Mouse (Mus musculus): ENCODE results near the gene Phactr2. TPM values are rescaled to one million over a fixed set of nuclear protein-coding genes. Genes with fewer than 3 reads are reported as not detected.

The Phactr2 gene
- polyA plus RNA-seq, 1 experiment from 2014 or later, result 10.8 TPM

DNA sequence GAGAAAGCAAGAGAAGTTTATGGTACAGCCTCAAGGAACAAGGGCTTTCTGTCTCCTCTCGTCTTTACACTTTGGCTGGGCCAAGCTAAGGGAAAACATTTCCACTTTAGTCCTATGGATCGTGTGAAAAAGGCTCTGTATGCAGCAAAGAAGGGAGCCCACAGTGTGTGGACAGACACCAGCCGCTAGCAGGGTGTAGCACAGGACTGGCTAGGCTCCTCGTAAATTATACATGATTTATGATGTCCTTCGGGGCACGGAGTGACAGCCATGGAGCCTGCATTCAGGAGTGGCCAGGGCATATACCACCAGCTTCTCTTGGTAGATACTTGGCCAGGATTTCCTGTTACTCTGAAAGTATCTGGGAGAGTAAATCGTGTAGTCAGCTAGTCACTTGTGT, 203.1 kb downstream of the Phactr2 start:
- no peak overlapping the region for H3K27ac ChIP-seq (replicated peaks)
- WGBS, result 90% methylated on average over 7 of the region's 7 CpGs
- no peak for DNase-seq (ENCODE audit: low spot score)

DNA sequence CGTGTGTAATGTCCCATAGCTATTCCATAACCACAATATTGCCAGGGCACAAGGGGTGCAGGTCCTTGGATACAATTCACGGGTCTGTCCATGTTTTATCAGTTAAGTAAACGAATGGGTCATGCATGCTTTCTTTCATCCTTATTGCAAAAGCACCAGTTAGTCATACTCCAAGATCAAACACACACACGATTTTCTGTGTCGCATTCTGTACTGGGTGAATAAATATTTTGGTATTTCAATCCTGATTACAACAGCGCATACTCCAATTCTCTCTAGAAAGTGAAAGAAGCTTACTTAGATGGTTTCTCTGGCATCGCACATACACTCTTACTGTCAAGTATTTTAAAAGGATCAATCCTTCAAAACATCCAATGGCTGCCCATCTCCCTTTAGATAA, 203.9 kb downstream of the Phactr2 start:
- DNase-seq (ENCODE audit: low spot score), result no peak
- Histone ChIP-seq H3K4me1 (no peaks in the 10 kb centered on the region), H3K36me3 (no peaks in the 10 kb centered on the region), H3K27me3 (ENCODE audit: low read depth, poor library complexity, severe bottlenecking) (no peaks in the 10 kb centered on the region), H3K9me3 (replicated peaks) (no peaks in the 10 kb centered on the region), H3K27ac (replicated peaks) (no peak overlapping the region), H3K4me3 (no peak overlapping the region)
- WGBS, result 92% methylated on average over 7 of the region's 7 CpGs

More for the DNA sequence above, 203.1 kb downstream of the Phactr2 start:
- no peaks in the 10 kb centered on the region for H3K27me3 ChIP-seq (ENCODE audit: low read depth, poor library complexity, severe bottlenecking)
- no peak overlapping the region for H3K4me3 ChIP-seq
- H3K36me3 ChIP-seq, result no peaks in the 10 kb centered on the region
- H3K4me1 ChIP-seq, result no peaks in the 10 kb centered on the region
- no peaks in the 10 kb centered on the region for H3K9me3 ChIP-seq (replicated peaks)

DNA sequence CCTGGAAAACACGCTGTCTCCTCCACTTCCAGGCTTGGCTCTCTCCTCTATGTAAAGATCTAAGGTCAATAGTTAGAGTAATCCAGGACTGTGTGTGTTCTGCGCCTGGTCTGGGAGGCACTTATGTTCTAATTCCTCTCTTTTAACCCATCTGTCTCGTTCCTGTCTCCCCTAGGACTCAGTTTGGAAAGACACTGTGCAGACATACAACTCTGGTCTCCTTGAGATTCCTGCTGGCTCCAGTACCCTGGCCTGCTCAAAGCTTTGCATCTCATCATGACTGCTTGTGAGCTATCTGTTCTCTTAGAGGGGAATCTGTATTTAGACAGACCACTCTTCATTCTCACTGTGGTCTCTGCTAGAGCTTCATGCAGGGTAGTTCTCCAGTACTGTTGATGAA, 215.0 kb downstream of the Phactr2 start:
- Histone ChIP-seq H3K27me3 (ENCODE audit: low read depth, poor library complexity, severe bottlenecking) (no peaks in the 10 kb centered on the region), H3K4me1 (peaks cover 10% of the 10 kb centered on the region), H3K36me3 (0 out of 2 replicates have a peak, but pooled peaks cover 4% of the 10 kb centered on the region), H3K27ac (replicated peaks) (no peak overlapping the region), H3K9me3 (replicated peaks) (no peaks in the 10 kb centered on the region), H3K4me3 (no peak overlapping the region)
- 86% methylated on average over 3 of the region's 3 CpGs for WGBS
- no peak for DNase-seq (ENCODE audit: low spot score)

DNA sequence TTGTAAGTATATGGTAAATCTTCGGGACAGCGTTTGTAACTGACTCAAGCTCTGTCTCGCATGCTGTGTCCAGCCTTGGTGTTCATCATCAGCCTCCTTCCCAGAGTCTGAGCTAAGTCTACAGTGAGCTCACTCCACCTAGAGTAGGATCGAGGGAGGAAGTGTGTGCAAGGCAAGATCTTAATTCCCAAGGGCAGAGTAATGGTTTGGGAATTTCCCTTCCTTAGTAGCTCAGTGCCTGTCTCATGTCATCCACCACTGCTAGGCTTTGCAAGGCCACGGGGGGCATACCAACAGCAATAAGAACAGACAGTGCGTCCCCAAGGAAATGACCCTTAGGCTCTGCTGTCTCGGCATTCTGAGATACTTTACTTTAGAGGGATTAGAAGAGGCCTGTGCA, 218.0 kb downstream of the Phactr2 start:
- WGBS, result 67% methylated on average over 7 of the region's 7 CpGs
- Histone ChIP-seq H3K27ac (replicated peaks) (no peak overlapping the region), H3K4me1 (peaks cover 10% of the 10 kb centered on the region), H3K4me3 (no peak overlapping the region), H3K27me3 (ENCODE audit: low read depth, poor library complexity, severe bottlenecking) (no peaks in the 10 kb centered on the region), H3K36me3 (peaks cover 11% of the 10 kb centered on the region), H3K9me3 (replicated peaks) (no peaks in the 10 kb centered on the region)
- no peak for DNase-seq (ENCODE audit: low spot score)

DNA sequence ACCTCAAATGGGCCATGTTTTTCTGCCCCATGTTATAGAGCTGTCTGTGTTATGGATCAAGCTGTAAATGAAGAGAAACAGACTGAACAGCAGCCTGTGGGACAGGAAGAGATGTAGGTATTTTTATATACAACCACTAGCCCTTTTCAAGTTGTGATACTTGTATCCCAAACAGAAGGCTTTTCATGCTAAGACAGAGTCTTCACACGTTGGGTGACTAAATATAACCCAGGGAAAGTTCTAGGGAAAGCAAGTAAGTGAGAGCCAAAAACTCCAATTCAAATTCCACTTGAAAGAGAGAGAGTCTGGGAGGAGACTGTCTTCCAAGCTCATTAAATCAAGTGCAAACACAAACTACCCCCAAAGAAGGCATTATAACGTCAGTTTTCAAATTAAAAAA, 223.9 kb downstream of the Phactr2 start:
- Histone ChIP-seq H3K4me1 (no peaks in the 10 kb centered on the region; the same call in 1 of the 2 replicates), H3K36me3 (peaks cover 19% of the 10 kb centered on the region), H3K27ac (replicated peaks) (no peak overlapping the region), H3K9me3 (replicated peaks) (no peaks in the 10 kb centered on the region), H3K4me3 (no peak overlapping the region), H3K27me3 (ENCODE audit: low read depth, poor library complexity, severe bottlenecking) (no peaks in the 10 kb centered on the region)
- 74% methylated on average over 2 of the region's 2 CpGs for WGBS
- DNase-seq (ENCODE audit: low spot score), result no peak

DNA sequence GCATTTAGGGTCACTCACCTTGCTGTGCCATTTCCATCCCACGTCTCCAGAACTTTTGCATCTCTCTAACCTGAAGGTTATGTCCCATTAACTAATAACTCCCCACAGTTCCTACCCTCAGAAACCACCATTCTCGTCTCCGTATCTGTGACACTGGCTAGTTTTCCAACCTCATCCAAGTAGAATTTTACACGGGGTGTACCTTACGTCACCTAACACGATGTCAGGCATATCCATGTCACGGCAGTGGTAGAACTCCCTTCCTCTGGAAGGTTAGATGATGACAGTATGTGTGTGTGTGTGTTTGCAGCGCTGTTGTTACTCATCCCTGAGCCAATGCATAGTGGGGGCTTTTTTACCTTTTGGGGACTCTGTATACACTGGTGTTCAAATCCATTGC, 225.1 kb downstream of the Phactr2 start:
- no peak overlapping the region for H3K4me3 ChIP-seq
- H3K36me3 ChIP-seq, result peaks cover 29% of the 10 kb centered on the region
- no peaks in the 10 kb centered on the region for H3K9me3 ChIP-seq (replicated peaks)
- 93% methylated on average over 8 of the region's 8 CpGs for WGBS
- no peak overlapping the region for H3K27ac ChIP-seq (replicated peaks)
- no peak for DNase-seq (ENCODE audit: low spot score)
- H3K4me1 ChIP-seq, result no peaks in the 10 kb centered on the region; the same call in 1 of the 2 replicates
- no peaks in the 10 kb centered on the region for H3K27me3 ChIP-seq (ENCODE audit: low read depth, poor library complexity, severe bottlenecking)

DNA sequence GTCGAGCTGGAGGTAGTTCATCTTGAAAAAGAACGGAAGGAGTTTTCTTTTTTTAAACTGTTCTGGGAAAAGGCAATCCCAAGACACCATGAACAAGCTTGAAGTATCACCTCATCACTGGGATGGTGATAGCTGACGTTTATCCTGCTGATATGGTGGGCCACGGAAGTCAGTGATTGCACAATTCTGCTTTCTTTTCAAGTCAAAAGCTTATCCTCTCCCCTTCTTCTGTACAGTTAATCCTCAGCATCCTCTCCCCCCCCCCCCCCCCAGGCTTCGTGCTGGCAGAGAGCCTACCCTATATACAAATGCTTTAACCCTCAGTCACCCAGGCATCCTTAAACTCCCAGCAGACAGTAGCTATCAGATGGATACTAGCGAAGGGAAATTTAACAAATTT, 228.5 kb downstream of the Phactr2 start:
- Histone ChIP-seq H3K36me3 (peaks cover 23% of the 10 kb centered on the region; the same call in 1 of the 2 replicates), H3K4me1 (no peaks in the 10 kb centered on the region), H3K27ac (replicated peaks) (no peak overlapping the region)

DNA sequence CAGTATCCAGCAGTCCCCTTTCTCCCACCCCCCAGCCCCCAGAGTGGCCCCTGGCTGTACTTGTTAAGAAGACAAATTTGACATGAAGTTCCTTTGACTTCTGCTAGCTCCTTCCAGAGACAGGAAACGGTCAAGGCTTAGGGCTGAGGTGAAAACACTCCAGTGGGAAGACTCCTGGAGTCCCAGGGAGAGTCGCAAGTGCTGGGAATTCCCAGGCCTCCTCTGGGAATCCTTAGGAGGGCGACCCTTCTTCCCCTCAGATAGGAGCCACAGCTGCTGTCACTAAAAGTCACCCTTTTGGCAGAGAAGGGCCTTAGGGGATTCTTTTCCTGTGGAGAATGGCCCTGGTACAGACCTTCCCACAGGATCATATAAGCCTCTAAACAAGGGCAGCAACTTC, 230.0 kb downstream of the Phactr2 start:
- Histone ChIP-seq H3K9me3 (replicated peaks) (no peaks in the 10 kb centered on the region), H3K4me1 (no peaks in the 10 kb centered on the region), H3K36me3 (peaks cover 23% of the 10 kb centered on the region; the same call in 1 of the 2 replicates), H3K4me3 (no peak overlapping the region), H3K27ac (replicated peaks) (no peak overlapping the region), H3K27me3 (ENCODE audit: low read depth, poor library complexity, severe bottlenecking) (no peaks in the 10 kb centered on the region)
- 74% methylated on average over 3 of the region's 3 CpGs for WGBS
- no peak for DNase-seq (ENCODE audit: low spot score)

More for the DNA sequence above, 228.5 kb downstream of the Phactr2 start:
- DNase-seq (ENCODE audit: low spot score), result no peak
- H3K4me3 ChIP-seq, result no peak overlapping the region
- 69% methylated on average over 6 of the region's 6 CpGs for WGBS
- H3K27me3 ChIP-seq (ENCODE audit: low read depth, poor library complexity, severe bottlenecking), result no peaks in the 10 kb centered on the region
- H3K9me3 ChIP-seq (replicated peaks), result no peaks in the 10 kb centered on the region

DNA sequence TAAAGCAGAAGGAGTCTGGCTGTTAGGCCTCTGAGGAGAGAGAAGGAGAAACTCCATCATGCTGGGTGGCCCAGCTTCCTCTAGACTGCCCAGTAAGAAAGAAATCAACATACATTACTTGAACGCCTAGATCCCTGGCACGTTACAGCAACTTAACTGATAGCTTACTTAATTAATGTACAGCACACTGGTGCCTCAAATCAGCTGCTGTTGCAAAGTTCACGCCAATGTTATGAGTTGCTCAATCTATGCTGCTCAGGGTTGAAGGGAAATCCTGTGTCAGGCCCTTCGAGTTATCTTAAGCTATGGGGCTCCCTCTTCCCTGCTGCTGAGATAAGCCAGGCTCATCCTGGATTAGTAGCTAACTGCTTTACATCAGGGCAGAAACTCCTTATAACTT, 233.8 kb downstream of the Phactr2 start:
- WGBS, result 63% methylated on average over 4 of the region's 4 CpGs

DNA sequence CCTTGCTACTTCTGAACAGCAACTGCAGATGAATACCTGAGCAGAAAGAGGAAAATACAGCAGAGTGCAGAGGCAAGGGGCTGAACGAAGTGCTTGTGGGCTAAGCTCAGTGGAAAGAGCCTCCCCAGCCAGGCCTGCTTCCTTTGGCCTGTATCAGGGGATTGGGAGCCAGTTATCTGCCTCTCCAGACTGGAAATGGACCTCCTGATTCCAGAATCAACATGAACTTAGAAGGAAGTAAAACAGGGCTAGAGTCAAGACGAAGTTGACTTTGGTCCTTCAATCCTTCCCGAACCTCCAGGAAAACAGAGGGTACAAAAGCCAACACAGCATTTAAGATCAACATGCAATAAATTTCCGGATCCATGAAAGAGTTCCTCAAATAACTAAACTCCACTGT, 236.0 kb downstream of the Phactr2 start:
- WGBS, result 89% methylated on average over 4 of the region's 4 CpGs
- Histone ChIP-seq H3K9me3 (replicated peaks) (no peaks in the 10 kb centered on the region), H3K4me1 (peaks cover 13% of the 10 kb centered on the region), H3K36me3 (0 out of 2 replicates have a peak, but pooled peaks cover 2% of the 10 kb centered on the region), H3K27me3 (ENCODE audit: low read depth, poor library complexity, severe bottlenecking) (no peaks in the 10 kb centered on the region), H3K27ac (replicated peaks) (no peak overlapping the region), H3K4me3 (no peak overlapping the region)
- DNase-seq (ENCODE audit: low spot score), result no peak

More for the DNA sequence above, 233.8 kb downstream of the Phactr2 start:
- H3K4me3 ChIP-seq, result no peak overlapping the region
- DNase-seq (ENCODE audit: low spot score), result no peak
- H3K4me1 ChIP-seq, result no peaks in the 10 kb centered on the region
- no peaks in the 10 kb centered on the region for H3K9me3 ChIP-seq (replicated peaks)
- no peak overlapping the region for H3K27ac ChIP-seq (replicated peaks)
- peaks cover 16% of the 10 kb centered on the region; the same call in 1 of the 2 replicates for H3K36me3 ChIP-seq
- no peaks in the 10 kb centered on the region for H3K27me3 ChIP-seq (ENCODE audit: low read depth, poor library complexity, severe bottlenecking)

DNA sequence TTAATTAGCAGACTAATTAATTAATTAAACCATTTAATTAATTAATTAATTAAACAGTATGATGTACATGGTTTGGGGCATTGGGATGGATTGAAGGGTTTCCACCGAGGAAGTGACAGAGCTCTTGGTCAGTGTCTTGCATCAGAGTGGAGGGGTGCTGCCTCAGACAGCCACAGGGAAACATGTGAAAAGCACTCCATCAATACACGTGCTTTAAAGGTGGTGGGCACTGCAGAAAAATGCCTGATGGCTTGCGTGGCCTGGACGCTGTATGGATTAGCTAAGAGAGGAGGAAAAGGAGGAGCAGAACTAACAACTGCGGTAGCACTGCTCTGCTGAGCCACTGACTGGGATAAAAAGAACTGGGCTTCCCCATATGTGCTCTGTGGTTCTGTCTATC, 237.3 kb downstream of the Phactr2 start:
- Histone ChIP-seq H3K4me3 (no peak overlapping the region), H3K27me3 (ENCODE audit: low read depth, poor library complexity, severe bottlenecking) (no peaks in the 10 kb centered on the region), H3K9me3 (replicated peaks) (no peaks in the 10 kb centered on the region), H3K4me1 (peaks cover 24% of the 10 kb centered on the region), H3K36me3 (0 out of 2 replicates have a peak, but pooled peaks cover 2% of the 10 kb centered on the region), H3K27ac (replicated peaks) (no peak overlapping the region)
- DNase-seq (ENCODE audit: low spot score), result no peak
- WGBS, result 90% methylated on average over 5 of the region's 5 CpGs

DNA sequence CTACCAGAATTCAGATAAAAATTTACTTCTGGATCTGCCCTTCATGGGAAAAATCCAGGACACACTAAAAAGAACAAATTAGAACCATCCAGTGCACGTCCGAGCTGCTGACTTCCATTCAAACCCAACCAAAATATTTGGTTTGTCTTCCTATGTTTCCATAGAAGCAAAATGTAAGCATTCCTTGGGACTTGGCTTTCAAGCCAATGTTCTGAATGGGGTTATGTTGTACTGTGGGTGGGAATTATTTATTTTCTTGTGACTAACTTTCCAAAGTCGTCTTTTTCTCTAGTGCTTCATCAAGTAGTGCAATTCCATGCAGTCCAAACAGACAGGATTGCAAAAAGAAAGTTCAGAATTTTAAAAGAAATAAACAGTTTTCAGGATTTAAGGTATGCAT, 239.7 kb downstream of the Phactr2 start:
- H3K27me3 ChIP-seq (ENCODE audit: low read depth, poor library complexity, severe bottlenecking), result no peaks in the 10 kb centered on the region
- no peaks in the 10 kb centered on the region for H3K9me3 ChIP-seq (replicated peaks)
- H3K36me3 ChIP-seq, result 0 out of 2 replicates have a peak, but pooled peaks cover 2% of the 10 kb centered on the region
- H3K4me3 ChIP-seq, result no peak overlapping the region
- H3K4me1 ChIP-seq, result peaks cover 24% of the 10 kb centered on the region
- no peak for DNase-seq (ENCODE audit: low spot score)
- 67% methylated on average over 3 of the region's 3 CpGs for WGBS
- no peak overlapping the region for H3K27ac ChIP-seq (replicated peaks)

DNA sequence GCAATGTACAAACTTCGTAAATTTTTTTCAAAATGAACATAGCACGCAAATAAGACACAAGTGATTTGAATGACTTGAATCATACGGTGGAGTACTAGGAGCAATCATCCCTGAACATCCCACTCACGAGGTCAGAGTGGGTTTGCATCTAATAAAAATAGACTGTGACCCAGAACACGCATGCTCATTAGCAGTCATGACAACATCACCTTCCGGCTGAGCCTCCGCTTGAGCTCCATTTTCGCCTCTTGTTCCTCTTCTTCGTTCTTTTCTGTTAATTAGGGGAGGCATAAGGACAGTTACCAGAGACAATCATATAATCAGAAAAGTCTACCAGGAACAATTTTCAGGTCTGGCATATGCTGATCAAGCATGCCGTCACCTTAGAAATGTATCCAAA, 240.3 kb downstream of the Phactr2 start:
- Histone ChIP-seq H3K36me3 (0 out of 2 replicates have a peak, but pooled peaks cover 2% of the 10 kb centered on the region), H3K4me1 (peaks cover 24% of the 10 kb centered on the region), H3K27me3 (ENCODE audit: low read depth, poor library complexity, severe bottlenecking) (no peaks in the 10 kb centered on the region), H3K9me3 (replicated peaks) (no peaks in the 10 kb centered on the region), H3K4me3 (no peak overlapping the region), H3K27ac (replicated peaks) (no peak overlapping the region)
- no peak for DNase-seq (ENCODE audit: low spot score)
- whole genome bisulfite sequencing, result 87% methylated on average over 10 of the region's 10 CpGs

All from midbrain, embryonic 10.5 days (tissue).